Mouse (Mus musculus) heart, adult 2 months (tissue): ENCODE measurements around the gene Dtnb. TPM values are rescaled to one million over a fixed set of nuclear protein-coding genes. Genes with fewer than 3 reads are reported as not detected.

Experiments used
- DNase-seq, 2 experiments: peaks; one replicate each; pipeline ENCODE4 v3.0.0; 2021
- H3K27ac ChIP-seq: fragments of 200-600 bp; 2 replicates; pipeline ENCODE4 v1.8.1; 2022
- H3K27me3 ChIP-seq: fragments of 200-500 bp; 2 replicates; pipeline ENCODE4 v1.6.1; 2012; ENCODE audit warnings: mild to moderate bottlenecking, low read length, inconsistent platforms, mixed read lengths; ENCODE audit not compliant: control insufficient read depth, insufficient read depth
- H3K36me3 ChIP-seq: fragments of 200-500 bp; 2 replicates; pipeline ENCODE4 v1.6.1; 2012; ENCODE audit warnings: low read length, inconsistent platforms; ENCODE audit not compliant: control insufficient read depth, insufficient read depth
- H3K4me1 ChIP-seq: fragments of 200-500 bp; 2 replicates; pipeline ENCODE4 v1.6.1; 2011; ENCODE audit warnings: low read length; ENCODE audit not compliant: control insufficient read depth, insufficient read depth
- H3K4me3 ChIP-seq: fragments of 200-600 bp; 2 replicates; pipeline ENCODE4 v1.8.1; 2022
- H3K79me2 ChIP-seq: fragments of 200-500 bp; replicated peaks from 2 replicates; pipeline ENCODE4 v1.6.1; 2012; ENCODE audit warnings: mild to moderate bottlenecking, inconsistent platforms, low read length, moderate library complexity, mixed read lengths; ENCODE audit not compliant: control insufficient read depth, insufficient read depth
- H3K9ac ChIP-seq: fragments of 200-500 bp; 2 replicates; pipeline ENCODE4 v1.6.1; 2012; ENCODE audit warnings: low read depth, mild to moderate bottlenecking, control low read depth, inconsistent platforms, low read length, mixed read lengths
- CTCF ChIP-seq: fragments of 200-600 bp; IDR thresholded peaks from 2 replicates; pipeline ENCODE4 v1.8.1; 2022; ENCODE audit warnings: antibody characterized with exemption, mild to moderate bottlenecking, moderate library complexity
- EP300 ChIP-seq: fragments of 200-500 bp; IDR thresholded peaks from 2 replicates; pipeline ENCODE4 v1.6.1; 2011; ENCODE audit warnings: low read depth, low read length, control low read depth; ENCODE audit not compliant: insufficient read depth
- POLR2A ChIP-seq: fragments of 200-500 bp; IDR thresholded peaks from 2 replicates; pipeline ENCODE4 v1.6.1; 2011; ENCODE audit warnings: mild to moderate bottlenecking, low read depth, low read length, control low read depth; ENCODE audit not compliant: insufficient read depth
- WGBS: fragments of 180-500 bp; shearing (Covaris S2); methylation state at CpG from one replicate; pipeline ENCODE4 v1.1.7; 2018; 5-methylcytosine and 5-hydroxymethylcytosine counted together
- intact Hi-C: fragments of 180-260 bp; cut with DNase I; formaldehyde crosslinking; loops from one replicate; pipeline ENCODE4 v1.15.1; 2025
- polyA plus RNA-seq: library from polyadenylated mRNA; depleted of rRNA; stranded (reverse); fragments of >200 nt; gene quantifications from 2 replicates; pipeline ENCODE4 v1.2.3, GENCODE M21; 2012
- total RNA-seq, 2 experiments: library from RNA; stranded (reverse); gene quantifications; 2 replicates each; pipeline ENCODE4 v1.2.3; 2021

The Dtnb gene
- total and polyA plus RNA-seq, 3 experiments: 6.0 to 8.0 (median 7.1) TPM

DNA sequence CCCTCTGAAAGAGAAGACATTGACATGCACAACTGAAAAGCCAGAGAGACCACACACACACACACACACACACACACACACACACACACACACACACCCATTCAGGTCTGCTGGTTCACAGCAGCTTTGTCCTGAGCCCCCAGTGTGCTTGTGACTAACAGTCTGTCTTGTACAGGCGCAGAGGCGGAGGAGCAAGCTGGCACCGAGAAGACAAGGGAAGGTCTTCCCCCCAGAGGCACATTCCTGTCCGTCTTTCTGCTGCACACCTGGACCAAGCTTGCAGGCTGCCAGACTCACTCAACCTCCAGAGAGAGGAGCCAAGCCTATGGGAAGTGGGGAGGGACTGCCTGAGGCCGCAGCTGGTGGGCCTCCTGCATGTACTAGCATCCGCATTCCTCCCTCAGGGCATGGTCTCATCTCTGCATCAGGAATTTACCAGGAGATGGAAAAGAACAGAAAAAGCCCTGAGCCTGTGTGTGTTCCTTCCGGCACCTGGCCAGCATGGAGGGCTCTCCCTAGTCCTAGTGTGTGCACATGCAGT, 208.8 kb downstream of the Dtnb start:
- no peaks in the 10 kb centered on the region for H3K27me3 ChIP-seq
- no peaks in the 10 kb centered on the region for H3K79me2 ChIP-seq
- no peak overlapping the region for H3K4me3 ChIP-seq
- peak in 1 of 2 experiments; percentile 60 for DNase-seq
- intact Hi-C loops: loop anchor here (2.0 kb wide), 1 partner anchor 22 kb away; no protein-coding TSS in a partner anchor
- H3K27ac ChIP-seq: peak overlapping the region; percentile 89
- peaks cover 2% of the 10 kb centered on the region; the same call in 1 of the 2 replicates for H3K36me3 ChIP-seq
- peaks cover 18% of the 10 kb centered on the region for H3K4me1 ChIP-seq
- no peak for TF ChIP-seq EP300
- no peak for TF ChIP-seq POLR2A
- TF ChIP-seq CTCF: no peak
- WGBS: 19% methylated on average over 7 of the region's 7 CpGs
- H3K9ac ChIP-seq: no peak overlapping the region

- peak overlapping the region; percentile 89 for H3K27ac ChIP-seq
- intact Hi-C loops: loop anchor here (2.0 kb wide), 1 partner anchor 23 kb away; no protein-coding TSS in a partner anchor
- no peak overlapping the region for H3K4me3 ChIP-seq
- H3K9ac ChIP-seq: no peak overlapping the region
- H3K79me2 ChIP-seq: no peaks in the 10 kb centered on the region
- TF ChIP-seq EP300 (peak; percentile 71; the same call in 1 of the 2 replicates), POLR2A (0 out of 2 replicates have a peak, but pooled peaks have one; percentile 34), CTCF (peak; percentile 90)
- no peaks in the 10 kb centered on the region for H3K27me3 ChIP-seq
- under 1% methylated on average over 8 of the region's 8 CpGs for whole genome bisulfite sequencing
- peak; percentile 92 to 93 for DNase-seq
- H3K36me3 ChIP-seq: peaks cover 2% of the 10 kb centered on the region; the same call in 1 of the 2 replicates
- peaks cover 18% of the 10 kb centered on the region for H3K4me1 ChIP-seq
Measured at GRCm38 (mm10) chr12:3781482-3781881, 209.3 kb downstream of the Dtnb start.

DNA sequence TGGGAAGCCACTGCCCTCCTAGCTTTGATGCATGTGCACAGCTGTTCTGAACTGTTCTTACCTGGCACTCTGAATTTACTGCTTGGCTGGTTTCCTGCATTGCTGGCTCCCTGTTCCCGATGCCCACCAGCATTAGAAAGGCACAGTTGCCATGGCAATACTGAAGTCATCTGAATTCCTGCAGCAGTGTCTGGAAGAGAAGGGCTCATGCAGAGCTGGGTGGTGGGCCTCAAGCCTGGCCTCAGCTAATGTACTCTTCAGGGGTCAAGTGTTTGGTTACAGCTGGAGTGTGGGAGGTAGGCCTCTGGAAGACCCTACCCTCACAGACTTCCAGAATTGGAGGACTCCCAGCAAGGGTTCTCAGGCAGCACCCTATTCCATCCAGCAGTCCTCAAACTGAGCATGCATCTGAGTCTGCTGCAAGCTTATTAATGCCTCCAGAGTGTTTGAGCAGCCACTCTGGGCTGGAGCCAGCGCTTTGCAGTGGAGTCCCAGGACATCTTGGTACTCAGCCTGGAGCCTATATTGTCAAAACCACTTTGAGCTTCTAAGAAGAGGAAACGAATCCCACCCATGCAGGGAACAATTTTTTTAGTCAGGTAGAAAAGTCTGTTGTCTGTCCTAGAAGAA, 211.1 kb downstream of the Dtnb start:
- no peak overlapping the region for H3K4me3 ChIP-seq
- H3K4me1 ChIP-seq: peaks cover 18% of the 10 kb centered on the region
- H3K9ac ChIP-seq: no peak overlapping the region
- H3K36me3 ChIP-seq: peaks cover 2% of the 10 kb centered on the region; the same call in 1 of the 2 replicates
- intact Hi-C loops: no loop called here
- DNase-seq: no peak
- no peak for TF ChIP-seq CTCF
- no peak for TF ChIP-seq POLR2A
- TF ChIP-seq EP300: no peak
- H3K27ac ChIP-seq: no peak overlapping the region
- WGBS: 75% methylated on average over 3 of the region's 3 CpGs
- H3K27me3 ChIP-seq: no peaks in the 10 kb centered on the region
- H3K79me2 ChIP-seq: no peaks in the 10 kb centered on the region

GRCm38 (mm10) chr12:3784258-3784657, 212.1 kb downstream of the Dtnb start:
- no peak for TF ChIP-seq POLR2A
- TF ChIP-seq CTCF: no peak
- TF ChIP-seq EP300: no peak
- peaks cover 18% of the 10 kb centered on the region for H3K4me1 ChIP-seq

GRCm38 (mm10) chr12:3784729-3785128, 212.5 kb downstream of the Dtnb start:
- Histone ChIP-seq H3K79me2 (no peaks in the 10 kb centered on the region), H3K27me3 (no peaks in the 10 kb centered on the region), H3K9ac (no peak overlapping the region), H3K4me3 (no peak overlapping the region), H3K27ac (no peak overlapping the region), H3K36me3 (peaks cover 2% of the 10 kb centered on the region; the same call in 1 of the 2 replicates), H3K4me1 (peaks cover 15% of the 10 kb centered on the region)
- no peak for TF ChIP-seq CTCF
- intact Hi-C loops: no loop called here
- 92% methylated on average over 4 of the region's 4 CpGs for WGBS
- DNase-seq: no peak

More at GRCm38 (mm10) chr12:3784258-3784657, 212.1 kb downstream of the Dtnb start:
- no peak overlapping the region for H3K27ac ChIP-seq
- H3K36me3 ChIP-seq: peaks cover 2% of the 10 kb centered on the region; the same call in 1 of the 2 replicates
- H3K4me3 ChIP-seq: no peak overlapping the region
- intact Hi-C loops: no loop called here
- no peaks in the 10 kb centered on the region for H3K27me3 ChIP-seq
- H3K9ac ChIP-seq: no peak overlapping the region
- DNase-seq: no peak
- H3K79me2 ChIP-seq: no peaks in the 10 kb centered on the region
- WGBS: 98% methylated on average over 2 of the region's 2 CpGs

DNA sequence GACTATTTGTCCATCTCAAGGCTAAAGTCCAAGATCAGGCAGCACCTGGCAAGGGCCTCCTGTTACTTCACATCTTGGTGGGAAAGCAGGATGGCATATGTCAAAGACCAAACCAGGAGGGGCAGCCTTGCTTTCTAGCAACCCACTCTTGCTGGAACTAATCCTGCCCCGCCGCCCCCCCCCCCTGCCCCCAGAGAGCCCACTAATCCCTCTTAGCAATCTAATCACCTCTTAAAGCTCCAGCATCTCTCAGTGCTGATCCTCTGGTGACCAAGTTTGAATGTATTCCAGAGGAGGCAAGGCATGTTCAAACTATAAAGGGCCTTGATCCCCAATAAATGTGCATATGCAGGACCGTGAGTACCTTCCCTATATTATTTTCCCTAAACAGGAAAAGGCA, 214.9 kb downstream of the Dtnb start:
- H3K36me3 ChIP-seq: no peaks in the 10 kb centered on the region
- no peak overlapping the region for H3K27ac ChIP-seq
- WGBS: 72% methylated on average over 3 of the region's 3 CpGs
- TF ChIP-seq EP300 (no peak), CTCF (no peak), POLR2A (no peak)
- H3K79me2 ChIP-seq: no peaks in the 10 kb centered on the region
- no peak overlapping the region for H3K4me3 ChIP-seq
- no peak overlapping the region for H3K9ac ChIP-seq
- H3K27me3 ChIP-seq: no peaks in the 10 kb centered on the region
- DNase-seq: no peak
- H3K4me1 ChIP-seq: peaks cover under 1% of the 10 kb centered on the region; the same call in 1 of the 2 replicates
- intact Hi-C loops: no loop called here
